Mouse (Mus musculus) C2C12 (cell line): ENCODE measurements at regions not wholly inside any gene's neighbourhood (a gene's known extent, or its start where the extent isn't known, plus 50 kb on each side); places are given as distances from the start of the nearest gene placed in this dataset.

ENCODE experiments used
- H3K27me3 ChIP-seq: one replicate; pipeline ENCODE4 v1.6.1; 2011; ENCODE audit not compliant: control insufficient read depth, insufficient read depth, insufficient read length
- H3K36me3 ChIP-seq: one replicate; pipeline ENCODE4 v1.6.1; 2011; ENCODE audit not compliant: control insufficient read depth, insufficient read depth
- H3K4me3 ChIP-seq: one replicate; pipeline ENCODE4 v1.5.1; 2011; ENCODE audit warnings: mild to moderate bottlenecking, control low read depth; ENCODE audit not compliant: poor library complexity, insufficient read depth, severe bottlenecking
- H3K79me2 ChIP-seq: one replicate; pipeline ENCODE4 v1.6.1; 2011; ENCODE audit not compliant: control insufficient read depth, insufficient read depth
- H3K79me3 ChIP-seq: one replicate; pipeline ENCODE4 v1.6.1; 2011; ENCODE audit warnings: low read depth, control low read depth
- H3ac ChIP-seq: one replicate; pipeline ENCODE3; 2011; ENCODE audit warnings: low read depth; ENCODE audit not compliant: control insufficient read depth, insufficient read length
- CEBPB ChIP-seq: IDR thresholded peaks from one replicate; pipeline ENCODE4 v1.6.1; 2011; ENCODE audit warnings: low read depth, mild to moderate bottlenecking, control low read depth, moderate library complexity
- CTCF ChIP-seq: IDR thresholded peaks from one replicate; pipeline ENCODE4 v1.5.1; 2011; ENCODE audit not compliant: control insufficient read depth, insufficient read depth, insufficient read length
- FOSL1 ChIP-seq: IDR thresholded peaks from one replicate; pipeline ENCODE4 v1.8.0; 2011; ENCODE audit warnings: mild to moderate bottlenecking, low read length; ENCODE audit not compliant: poor library complexity, insufficient read depth, severe bottlenecking
- MAX ChIP-seq: IDR thresholded peaks from one replicate; pipeline ENCODE4 v1.6.1; 2011; ENCODE audit warnings: mild to moderate bottlenecking, control low read depth
- MYOD1 ChIP-seq: IDR thresholded peaks from one replicate; pipeline ENCODE4 v1.6.1; 2011; ENCODE audit warnings: low read depth; ENCODE audit not compliant: control insufficient read depth, insufficient read length
- MYOG ChIP-seq: IDR thresholded peaks from one replicate; pipeline ENCODE4 v1.6.1; 2011; ENCODE audit not compliant: control insufficient read depth, insufficient read length; ENCODE audit errors: extremely low read depth
- USF1 ChIP-seq: IDR thresholded peaks from one replicate; pipeline ENCODE4 v1.6.1; 2011; ENCODE audit warnings: low read depth, mild to moderate bottlenecking, control low read depth, moderate library complexity

DNA sequence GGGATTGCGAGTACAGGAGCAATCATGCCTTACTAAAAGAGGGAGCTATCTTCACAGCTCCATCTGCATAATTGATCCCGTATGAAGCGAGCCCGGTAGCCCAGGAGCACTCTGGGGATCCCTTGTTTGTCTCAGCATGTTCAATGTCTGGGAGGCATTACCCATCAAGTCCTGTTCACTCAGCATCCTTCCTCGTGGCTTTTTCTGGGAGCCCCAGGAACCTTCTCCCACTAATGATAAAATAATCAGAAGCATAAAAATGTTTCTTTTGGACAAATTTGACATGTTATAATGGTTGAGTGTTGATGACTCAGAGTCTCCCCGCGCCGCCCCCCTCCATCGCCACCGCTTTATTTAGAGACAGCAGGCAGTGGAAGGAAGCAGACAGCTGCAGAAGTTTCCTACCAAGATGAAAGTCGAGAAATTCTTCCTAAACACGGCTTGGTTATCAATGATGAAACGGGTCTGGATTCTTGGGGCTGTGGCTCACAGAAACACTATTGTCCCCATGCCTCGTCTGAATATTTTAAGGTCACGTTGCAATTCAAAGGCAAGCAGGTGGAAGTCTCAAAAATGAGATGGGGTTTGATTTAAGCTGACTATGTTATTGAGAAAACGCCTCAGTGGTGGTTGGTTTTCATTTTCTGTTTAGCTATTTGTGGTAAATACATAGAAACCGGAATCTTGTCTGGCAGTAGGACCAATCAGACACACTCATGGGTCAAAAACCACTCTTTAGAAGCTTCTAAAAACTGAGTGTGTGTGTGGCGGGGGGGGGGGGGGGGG, 289.9 kb upstream of the Gm765 start:
- TF ChIP-seq MAX (no peak), MYOD1 (peak; percentile 88)
- Histone ChIP-seq H3K79me2 (no peaks in the 10 kb centered on the region), H3K4me3 (no peak overlapping the region)

DNA sequence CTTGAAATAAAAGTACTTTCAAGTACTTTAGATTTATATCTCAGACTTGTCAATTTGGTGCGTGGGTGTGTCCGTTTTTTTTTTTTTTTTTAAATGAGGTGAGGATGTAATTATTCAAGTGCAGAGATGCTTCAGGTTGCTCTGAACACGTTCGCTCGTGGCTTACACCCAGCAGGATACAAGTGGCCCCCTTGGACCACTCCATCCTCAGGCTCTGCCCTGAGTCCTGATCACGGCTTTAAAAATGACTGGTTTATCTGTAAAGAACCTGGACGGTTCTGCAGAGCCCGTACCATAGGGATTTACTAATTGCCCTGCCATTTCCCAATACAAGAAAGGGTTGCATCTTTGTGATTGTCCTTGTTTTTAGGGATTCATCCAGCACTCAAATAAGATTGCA, 288.7 kb upstream of the Gm765 start:
- no peaks in the 10 kb centered on the region for H3K36me3 ChIP-seq
- H3K4me3 ChIP-seq: no peak overlapping the region
- TF ChIP-seq CTCF: no peak
- TF ChIP-seq MAX: no peak
- no peak for TF ChIP-seq USF1
- no peak for TF ChIP-seq CEBPB
- TF ChIP-seq MYOG: no peak
- no peak for TF ChIP-seq MYOD1
- no peak for TF ChIP-seq FOSL1
- no peaks in the 10 kb centered on the region for H3K27me3 ChIP-seq
- no peaks in the 10 kb centered on the region for H3K79me3 ChIP-seq
- H3ac ChIP-seq: no peak overlapping the region
- no peaks in the 10 kb centered on the region for H3K79me2 ChIP-seq

More for the DNA sequence above, 289.9 kb upstream of the Gm765 start:
- Histone ChIP-seq H3K79me3 (no peaks in the 10 kb centered on the region), H3K36me3 (no peaks in the 10 kb centered on the region), H3K27me3 (no peaks in the 10 kb centered on the region), H3ac (no peak overlapping the region)

DNA sequence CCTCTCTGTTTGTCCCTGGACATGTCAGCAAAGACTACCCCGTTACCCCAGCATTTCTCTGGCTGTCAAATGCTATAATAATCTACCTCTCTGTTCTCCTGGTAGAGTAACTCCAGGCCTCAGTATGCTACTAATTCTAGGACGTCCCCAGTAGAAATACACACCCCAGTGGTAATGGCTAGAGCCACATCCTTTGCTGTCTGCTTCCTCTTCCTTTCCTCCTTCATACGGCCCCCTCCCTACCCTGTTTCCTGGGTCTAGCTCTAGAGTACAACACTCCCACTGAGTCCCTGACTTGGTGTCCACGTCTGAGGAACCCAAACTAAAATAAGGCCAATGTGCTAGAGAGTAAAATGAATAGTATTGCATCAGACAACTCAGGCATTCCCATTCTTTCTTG, 287.1 kb upstream of the Gm765 start:
- no peaks in the 10 kb centered on the region for H3K27me3 ChIP-seq
- no peak overlapping the region for H3K4me3 ChIP-seq
- no peaks in the 10 kb centered on the region for H3K79me2 ChIP-seq
- H3ac ChIP-seq: no peak overlapping the region
- TF ChIP-seq MYOD1 (no peak), CTCF (no peak), CEBPB (no peak), FOSL1 (no peak), MYOG (no peak)
- H3K36me3 ChIP-seq: no peaks in the 10 kb centered on the region
- no peaks in the 10 kb centered on the region for H3K79me3 ChIP-seq

DNA sequence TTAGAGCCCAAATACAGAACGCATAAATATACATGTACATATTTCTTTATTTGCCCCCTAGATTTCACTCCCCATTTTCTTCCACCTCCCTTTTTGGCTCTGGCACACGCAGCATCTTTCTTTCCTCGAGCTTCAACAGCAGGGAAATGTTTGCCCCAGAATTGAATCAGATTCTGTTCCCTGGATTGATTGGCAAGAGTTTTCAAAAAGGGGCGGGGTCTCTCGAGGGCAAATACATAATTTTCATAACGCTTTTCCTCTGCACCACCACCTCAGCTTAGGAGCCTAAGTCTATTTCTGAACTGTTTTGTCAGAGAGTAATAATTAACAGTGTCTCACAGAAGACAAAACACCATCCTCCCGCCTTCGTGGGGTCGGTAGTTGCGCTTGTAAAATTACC, 283.9 kb upstream of the Gm765 start:
- H3ac ChIP-seq: no peak overlapping the region
- no peaks in the 10 kb centered on the region for H3K27me3 ChIP-seq
- H3K36me3 ChIP-seq: no peaks in the 10 kb centered on the region
- H3K79me2 ChIP-seq: no peaks in the 10 kb centered on the region
- H3K4me3 ChIP-seq: no peak overlapping the region
- no peaks in the 10 kb centered on the region for H3K79me3 ChIP-seq
- no peak for TF ChIP-seq CEBPB
- TF ChIP-seq FOSL1: no peak
- no peak for TF ChIP-seq MYOG
- no peak for TF ChIP-seq MYOD1
- no peak for TF ChIP-seq MAX
- no peak for TF ChIP-seq CTCF
- TF ChIP-seq USF1: no peak

DNA sequence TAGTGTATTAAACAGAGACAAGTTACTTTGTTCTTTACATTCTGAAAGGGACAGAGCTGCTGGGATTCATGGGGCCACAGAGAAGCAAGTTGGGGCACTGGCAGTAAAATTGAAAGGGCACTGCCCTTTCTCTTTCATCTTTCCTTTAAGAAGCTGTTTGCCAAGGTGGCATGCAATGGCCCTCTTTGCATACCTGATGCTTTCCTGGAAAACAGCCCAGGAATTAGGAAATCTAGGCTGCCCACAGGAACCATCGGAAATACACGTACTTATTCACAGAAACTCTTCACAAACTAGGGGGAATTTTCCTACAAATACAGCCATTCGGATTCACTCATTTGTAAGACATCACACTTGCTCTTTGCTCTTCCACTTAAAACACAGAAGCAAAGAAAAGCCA, 278.3 kb upstream of the Gm765 start:
- Histone ChIP-seq H3K27me3 (no peaks in the 10 kb centered on the region), H3ac (no peak overlapping the region), H3K4me3 (no peak overlapping the region), H3K36me3 (no peaks in the 10 kb centered on the region), H3K79me3 (no peaks in the 10 kb centered on the region), H3K79me2 (no peaks in the 10 kb centered on the region)
- no peak for TF ChIP-seq CTCF
- no peak for TF ChIP-seq MYOG
- no peak for TF ChIP-seq FOSL1
- TF ChIP-seq CEBPB: no peak
- TF ChIP-seq MYOD1: no peak
- no peak for TF ChIP-seq MAX
- no peak for TF ChIP-seq USF1

DNA sequence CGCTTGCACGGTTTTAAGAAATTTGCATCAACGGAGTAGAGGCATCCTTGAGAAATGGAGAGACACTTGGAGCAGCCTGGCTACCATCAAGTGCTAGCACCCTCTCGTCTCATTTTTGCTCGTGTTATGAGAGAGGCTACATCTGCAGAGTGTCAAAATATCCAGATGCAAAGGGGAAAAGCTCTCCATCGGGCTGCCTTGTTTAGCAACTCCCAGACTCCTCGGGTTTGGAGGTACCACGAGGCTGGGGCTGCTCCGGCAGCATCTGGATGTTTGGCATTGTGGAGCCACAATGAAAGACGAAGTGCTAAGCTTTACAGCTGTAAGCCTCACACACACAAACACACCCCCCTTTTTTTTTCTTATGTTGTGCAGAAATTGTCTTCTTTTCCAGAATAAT, 270.5 kb upstream of the Gm765 start:
- Histone ChIP-seq H3K79me2 (no peaks in the 10 kb centered on the region), H3K4me3 (no peak overlapping the region), H3K36me3 (no peaks in the 10 kb centered on the region), H3K27me3 (no peaks in the 10 kb centered on the region), H3ac (no peak overlapping the region), H3K79me3 (no peaks in the 10 kb centered on the region)
- TF ChIP-seq FOSL1 (no peak), MYOD1 (no peak), MAX (no peak)
